Mouse (Mus musculus): ENCODE data around the gene Nlk.
"Not testable (repeated sequence)": the region's sequence is repeated elsewhere in the genome, so short reads cannot be mapped to it uniquely, and the experiment has no call there.

Gene Nlk

DNA sequence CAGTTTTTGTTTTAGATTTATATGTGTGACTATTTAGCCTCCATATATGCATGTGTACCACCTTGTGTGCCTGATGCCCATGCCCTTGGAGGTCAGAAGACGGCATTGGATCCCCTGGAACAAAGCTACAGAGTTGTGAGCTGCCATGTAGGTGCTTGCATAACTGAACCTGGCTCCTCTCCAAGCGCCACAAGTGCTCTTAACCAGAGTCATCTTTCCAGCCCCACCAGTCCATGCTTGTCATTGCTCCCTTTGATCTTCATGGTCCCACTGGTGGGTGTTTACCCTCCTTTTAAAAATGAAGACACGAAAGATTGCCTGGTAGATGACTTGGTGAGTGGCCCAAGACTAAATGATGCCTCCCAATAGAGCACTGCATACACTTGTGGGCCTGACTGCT lies 156.8 kb downstream of the Nlk start:
- DNase-seq = peak; percentile 66

DNA sequence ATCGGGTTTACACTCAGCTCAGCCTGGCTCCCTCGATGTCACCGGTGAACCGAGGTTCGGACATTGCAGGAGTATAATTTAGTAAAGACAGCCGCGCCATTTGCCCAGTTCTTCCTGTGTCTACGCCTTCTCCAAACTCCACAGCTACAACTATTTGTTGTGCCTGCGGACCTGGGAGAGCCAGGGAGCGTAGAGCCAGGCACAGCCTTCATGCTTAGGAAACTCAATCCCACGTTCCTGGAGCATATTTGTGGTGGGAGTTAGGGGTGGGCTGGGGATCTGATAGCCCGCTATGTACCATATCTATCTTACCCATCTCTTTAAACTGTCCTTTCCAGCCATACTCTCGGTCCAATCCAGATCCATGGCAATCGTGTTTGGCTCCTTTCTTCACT lies 160.5 kb downstream of the Nlk start:
- no peak for DNase-seq

DNA sequence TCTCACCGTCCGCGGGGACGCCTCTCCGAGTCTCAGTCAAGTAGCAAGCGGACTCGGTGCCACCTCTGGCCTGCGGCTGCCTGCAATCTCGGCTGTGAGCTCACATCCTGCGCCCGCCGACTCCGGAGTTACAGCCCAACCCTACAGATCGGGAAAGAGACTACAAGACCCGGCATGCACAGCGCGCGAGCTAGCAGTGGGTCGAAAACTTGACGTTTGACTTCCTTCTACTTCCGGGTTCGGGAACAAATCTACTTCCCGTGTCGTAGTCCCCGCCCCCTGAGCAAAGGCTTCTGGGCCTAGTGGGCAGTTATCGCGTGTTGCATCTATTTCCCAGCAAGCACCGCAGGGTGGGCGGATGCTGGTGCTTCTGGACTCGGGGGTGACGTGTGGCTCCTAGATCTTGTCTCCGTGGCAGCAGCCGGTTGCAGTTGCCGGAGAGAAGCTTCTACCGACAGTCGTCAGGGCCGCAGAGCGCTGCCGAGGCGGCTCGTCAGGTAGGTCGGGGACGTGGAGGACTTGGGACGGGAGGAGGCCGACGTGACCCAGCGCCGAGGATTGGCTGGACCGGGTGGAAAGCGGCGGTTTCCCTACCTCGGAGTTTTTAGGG lies 161.0 kb downstream of the Nlk start, which contains the start of the genes Tnfaip1 and Ift20:
TSS of gene Tnfaip1 (minus strand) at position 253 of the 610 bp plus-strand sequence.
TSS of gene Ift20 (plus strand) at position 282 of the 610 bp plus-strand sequence.
- DNase-seq = peak; percentile 100

DNA sequence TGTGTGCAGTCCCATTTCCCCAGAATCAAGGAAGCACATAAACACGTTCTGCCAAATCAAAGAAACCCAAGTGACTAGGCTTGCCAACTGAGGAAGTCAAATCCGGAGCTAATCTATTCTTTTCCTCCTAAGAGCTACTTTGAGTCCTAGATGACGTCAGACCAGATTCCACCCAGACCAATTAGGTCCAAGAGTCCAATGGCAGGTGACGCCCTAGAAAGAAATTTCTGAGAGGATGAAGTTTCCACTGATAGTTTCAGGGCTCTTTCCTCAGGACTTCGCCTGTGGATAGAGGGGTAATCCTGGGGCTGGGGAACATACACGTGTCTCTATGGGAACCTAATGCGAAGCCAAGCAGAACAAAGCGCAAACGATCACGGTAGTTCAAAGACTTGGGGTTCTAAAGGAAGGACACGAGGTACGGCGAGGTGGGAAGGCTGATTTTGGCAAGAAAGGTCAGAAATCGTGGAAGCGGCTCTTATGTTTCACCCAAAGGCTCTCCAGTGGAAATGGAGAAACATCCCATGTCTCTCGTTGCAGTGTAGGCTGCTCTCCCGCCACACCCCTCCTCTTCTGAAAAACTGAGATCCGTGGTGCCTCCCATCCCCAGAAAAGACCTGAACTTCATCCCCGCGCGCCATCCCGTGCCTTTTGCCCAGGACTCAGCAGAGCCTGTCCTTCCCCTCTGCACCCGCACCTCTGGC lies 161.6 kb downstream of the Nlk start:
- DNase-seq = peak; percentile 87

DNA sequence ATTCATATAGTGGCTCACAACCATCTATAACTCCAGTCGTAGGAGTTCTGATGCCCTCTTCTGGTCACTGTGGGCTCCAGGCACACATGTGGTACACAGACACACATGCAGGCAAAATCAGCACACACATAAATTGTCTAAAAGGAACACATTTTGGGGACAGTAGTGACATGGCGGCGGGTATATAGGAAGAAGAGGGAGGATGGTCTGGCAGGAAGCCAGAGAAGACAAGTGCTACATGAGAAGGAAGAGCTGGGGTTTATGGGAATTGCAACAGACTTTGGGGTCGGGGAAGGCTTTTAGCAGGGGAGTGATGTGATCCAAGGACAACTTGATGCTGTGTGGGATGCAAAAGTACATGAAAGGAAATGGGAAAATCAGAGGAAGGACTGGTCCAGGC lies 162.7 kb downstream of the Nlk start:
- no peak for DNase-seq

DNA sequence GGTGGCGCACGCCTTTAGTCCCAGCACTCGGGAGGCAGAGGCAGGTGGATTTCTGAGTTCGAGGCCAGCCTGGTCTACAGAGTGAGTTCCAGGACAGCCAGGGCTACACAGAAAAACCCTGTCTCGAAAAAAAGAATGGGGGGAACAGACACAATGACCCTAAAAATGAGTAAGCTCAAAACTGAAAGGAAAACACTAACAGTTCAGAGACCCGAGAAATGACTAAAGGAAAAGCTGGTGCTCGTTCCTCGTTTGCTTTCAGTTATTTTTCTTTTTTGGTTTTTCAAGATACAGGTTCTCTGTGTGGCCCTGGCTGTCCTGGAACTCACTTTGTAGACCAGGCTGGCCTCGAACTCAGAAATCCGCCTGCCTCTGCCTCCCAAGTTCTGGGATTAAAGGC lies 165.7 kb downstream of the Nlk start:
- not testable (repeated sequence) for DNase-seq

DNA sequence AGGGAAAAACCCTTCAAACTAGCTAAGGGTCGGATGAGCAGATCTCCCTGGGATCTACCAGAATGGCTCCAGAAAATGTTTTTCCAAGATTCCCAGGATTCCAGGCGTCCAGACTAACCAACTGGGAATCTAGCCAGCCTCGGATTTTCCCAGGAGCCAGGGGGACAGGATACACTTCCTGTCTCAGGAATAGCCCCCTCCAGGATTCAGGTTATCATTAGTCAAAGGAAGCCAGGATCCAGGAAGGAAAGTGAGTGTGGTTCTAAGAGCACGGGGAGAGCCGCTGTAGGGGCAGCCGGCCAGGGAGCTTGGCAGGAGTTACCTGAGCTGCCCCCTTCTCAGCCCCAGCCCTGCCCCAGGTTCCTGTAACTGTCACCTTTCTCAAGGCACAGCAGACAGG lies 166.1 kb downstream of the Nlk start:
- DNase-seq = peak; percentile 51

DNA sequence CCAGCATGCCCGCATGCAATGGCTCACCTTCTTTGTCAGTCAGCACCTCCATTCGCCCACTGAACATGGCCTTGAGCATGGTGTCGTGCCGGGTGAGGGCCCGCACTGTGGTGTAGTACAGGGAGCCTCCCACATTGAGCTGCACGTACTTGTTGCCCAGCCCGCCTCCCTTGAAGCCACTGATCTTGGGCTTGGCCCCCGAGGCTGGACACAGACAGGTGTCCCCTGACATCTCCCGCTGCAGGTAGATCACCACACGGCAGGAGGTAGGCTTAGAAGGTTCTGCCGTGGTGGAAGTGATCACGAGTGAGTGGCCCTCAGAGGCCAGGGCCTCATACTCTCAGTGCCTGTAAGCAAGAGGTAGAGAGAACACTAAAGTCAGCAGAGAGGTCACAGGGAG lies 167.2 kb downstream of the Nlk start:
- DNase-seq = no peak

DNA sequence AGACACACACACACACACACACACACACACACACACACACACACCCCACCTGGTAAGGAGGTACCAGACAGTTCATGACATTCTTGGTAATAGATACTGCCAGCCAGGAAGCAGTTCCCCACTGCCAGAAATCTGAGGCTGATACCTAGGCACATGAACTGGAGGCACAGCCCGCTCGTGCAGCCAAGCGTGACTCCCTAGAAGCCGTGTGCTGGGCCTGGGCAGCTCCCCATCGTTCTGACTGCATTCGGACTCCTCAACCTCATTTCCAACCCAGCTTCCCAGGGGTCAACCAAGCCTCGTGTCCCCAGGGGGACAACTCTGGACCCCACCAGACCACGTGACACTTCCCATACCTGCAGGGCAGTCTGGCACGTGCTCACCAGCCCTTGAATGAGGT lies 168.5 kb downstream of the Nlk start:
- DNase-seq = no peak

DNA sequence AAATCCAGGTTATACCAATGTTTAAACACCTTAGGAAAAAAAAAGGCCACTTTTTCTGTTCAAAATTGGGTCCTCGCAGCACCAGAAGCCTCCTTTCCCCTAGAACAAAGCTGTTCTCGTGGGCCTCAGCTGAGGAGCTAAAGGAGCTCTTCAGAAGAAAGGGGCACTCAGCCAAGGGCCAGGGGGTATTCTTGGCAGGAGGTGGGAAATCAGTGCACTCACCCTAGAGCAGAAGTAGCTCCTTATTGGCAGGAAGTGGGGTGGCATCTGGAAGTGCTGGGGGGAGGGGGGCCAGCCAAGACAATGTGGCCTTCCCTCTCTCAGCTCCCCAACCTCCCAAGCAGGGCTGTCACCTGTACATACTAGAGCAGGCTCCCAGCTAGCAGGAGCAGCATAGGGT lies 172.3 kb downstream of the Nlk start:
- DNase-seq = peak; percentile 69

DNA sequence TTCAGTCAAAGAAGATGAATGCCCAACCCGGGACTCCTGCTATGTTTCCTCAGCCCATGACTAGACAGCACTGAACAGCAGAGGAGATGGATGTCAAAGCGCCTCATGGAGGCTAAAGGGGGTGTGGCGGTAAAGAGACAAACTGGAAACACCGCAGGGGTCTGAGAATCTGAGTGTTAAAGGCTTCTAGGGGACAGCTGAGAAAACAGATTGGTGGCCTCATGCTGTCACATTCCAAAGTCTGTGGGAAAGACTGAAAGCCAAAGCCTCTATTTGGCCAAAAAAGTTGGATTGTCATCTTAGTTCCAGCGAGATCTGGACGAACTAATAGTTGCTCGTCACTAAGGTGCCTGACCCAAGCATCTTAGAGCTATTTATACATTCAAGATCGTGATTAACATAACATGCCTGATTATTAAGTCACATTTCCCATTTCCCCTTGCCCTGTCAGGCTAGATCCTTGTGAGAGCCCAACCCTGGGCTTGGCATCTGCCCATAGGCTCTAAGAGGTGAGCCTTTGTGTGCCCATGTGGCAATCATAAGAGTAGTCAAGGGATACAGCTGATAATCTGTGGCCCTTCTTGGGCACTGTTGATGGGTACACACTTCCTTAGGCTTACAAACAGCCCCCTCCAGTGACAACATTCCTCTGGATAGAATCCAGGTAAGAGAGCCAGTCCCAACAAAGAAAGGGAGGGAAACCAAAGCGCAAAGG lies 173.8 kb downstream of the Nlk start:
- peak; percentile 81 for DNase-seq

DNA sequence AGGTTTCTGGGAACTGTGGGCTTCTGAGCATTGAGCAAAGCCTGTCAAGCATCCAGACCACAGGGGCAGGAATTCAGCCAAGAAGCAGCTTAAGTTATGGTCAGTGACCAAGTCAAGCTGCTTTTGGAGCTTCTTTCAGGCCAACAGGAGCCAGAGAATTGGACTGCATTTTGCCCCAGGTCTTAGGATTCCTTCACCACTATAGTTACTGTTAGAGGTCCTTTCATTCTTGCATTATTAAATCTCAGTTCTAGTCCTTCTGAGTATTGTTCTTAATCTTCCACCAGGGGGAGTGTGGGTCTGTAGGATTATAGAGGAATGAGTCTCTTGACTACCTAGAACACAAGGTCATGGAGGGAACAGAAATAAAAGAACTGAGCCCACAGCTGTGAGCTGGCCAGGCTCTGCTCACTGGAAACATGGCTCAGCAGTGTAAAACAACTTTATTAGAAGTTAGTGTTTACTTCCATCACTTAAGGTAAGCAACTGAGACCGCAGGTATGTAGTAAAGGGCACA lies 174.6 kb downstream of the Nlk start:
- DNase-seq = peak; percentile 63

DNA sequence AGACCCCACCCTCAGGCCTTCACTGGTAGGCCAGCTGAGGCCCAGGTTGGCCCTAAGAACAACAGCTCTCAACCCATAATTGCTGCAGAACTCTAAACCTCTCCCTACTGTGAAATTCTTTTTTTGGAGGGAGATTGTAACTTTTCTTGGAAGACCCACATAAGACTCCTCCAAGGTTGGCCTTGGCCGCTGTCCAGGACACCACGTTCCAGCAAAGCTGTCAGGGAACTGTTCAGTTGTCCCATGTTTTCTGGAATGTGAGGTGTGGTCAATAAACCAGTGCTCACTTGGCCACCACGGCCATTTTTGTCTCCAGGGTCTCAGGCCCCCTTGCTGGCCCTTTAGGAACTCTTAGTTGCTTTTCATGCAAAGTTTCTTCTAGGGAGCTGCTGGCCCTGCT lies 175.3 kb downstream of the Nlk start:
- DNase-seq = no peak

DNA sequence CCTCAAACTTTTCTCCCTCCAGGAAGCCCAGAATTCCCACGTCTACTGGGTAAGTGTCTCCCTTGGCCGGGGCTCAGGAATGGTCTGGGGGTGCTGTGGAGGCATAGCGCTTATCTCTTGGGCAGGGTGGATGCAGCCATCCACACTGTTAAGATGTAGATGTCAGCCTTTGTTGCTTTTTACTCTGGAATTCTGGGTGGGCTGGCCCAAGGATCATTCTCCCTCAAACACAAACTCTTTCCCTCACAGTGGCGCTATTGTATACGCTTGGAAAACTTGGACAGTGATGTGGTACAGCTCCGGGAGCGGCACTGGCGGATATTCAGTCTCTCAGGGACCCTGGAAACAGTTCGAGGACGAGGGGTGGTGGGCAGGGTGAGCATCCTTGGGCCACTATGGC lies 178.2 kb downstream of the Nlk start:
- DNase-seq = no peak

Measured in lung, postnatal 36 days (tissue).